24 mouse cellular contexts compared by ENCODE assay signal in genomic region chr1:78624352-78624751, GRCm38 (mm10).
"Had no signal": no experiment of that assay in that cellular context is flagged by ENCODE, and none has a peak within 500 bp of the region (broad histone marks: within the 10 kb centered on the region; RNA-seq: fewer than 3 reads in every experiment).

No protein-coding gene starts in this region.

- H3K4me1 ChIP-seq: heart, embryonic 13.5 days; heart, embryonic 15.5 days; hindbrain, embryonic 10.5 days; hindbrain, embryonic 12.5 days; limb, embryonic 13.5 days; limb, embryonic 15.5 days; liver, embryonic 12.5 days had no signal

- ATAC-seq: hindbrain, embryonic 16.5 days; inflammation-experienced regulatory T-cells, adult 6 months; liver, embryonic 12.5 days had no signal

- H3K27me3 ChIP-seq: heart, embryonic 13.5 days; heart, embryonic 15.5 days; hindbrain, embryonic 12.5 days; limb, embryonic 13.5 days; limb, embryonic 15.5 days; liver, embryonic 12.5 days had no signal

- H3K36me3 ChIP-seq: heart, embryonic 13.5 days; heart, embryonic 15.5 days; hindbrain, embryonic 10.5 days; hindbrain, embryonic 12.5 days; limb, embryonic 13.5 days; limb, embryonic 15.5 days; liver, embryonic 12.5 days had no signal

- H3K9me3 ChIP-seq: heart, embryonic 13.5 days; heart, embryonic 15.5 days; hindbrain, embryonic 10.5 days; hindbrain, embryonic 12.5 days; limb, embryonic 13.5 days; limb, embryonic 15.5 days; liver, embryonic 12.5 days had no signal

- H3K27ac ChIP-seq: gastrocnemius, adult 2 months; heart, adult 2 months; heart, embryonic 13.5 days; heart, embryonic 15.5 days; hindbrain, embryonic 10.5 days; hindbrain, embryonic 12.5 days; hindbrain, embryonic 14.5 days; layer of hippocampus, adult 2 months; limb, embryonic 13.5 days; limb, embryonic 15.5 days; liver, embryonic 12.5 days; liver, embryonic 14.5 days had no signal

- H3K4me2 ChIP-seq: heart, embryonic 11.5 days; heart, embryonic 13.5 days; heart, embryonic 15.5 days; hindbrain, embryonic 12.5 days; hindbrain, embryonic 14.5 days; limb, embryonic 13.5 days; limb, embryonic 15.5 days; liver, embryonic 12.5 days had no signal

- H3K4me3 ChIP-seq: gastrocnemius, adult 2 months; heart, adult 2 months; heart, embryonic 13.5 days; heart, embryonic 15.5 days; hindbrain, embryonic 10.5 days; hindbrain, embryonic 12.5 days; layer of hippocampus, adult 2 months; limb, embryonic 13.5 days; limb, embryonic 15.5 days; liver, embryonic 12.5 days had no signal

- H3K9ac ChIP-seq: heart, embryonic 13.5 days; heart, embryonic 15.5 days; hindbrain, embryonic 12.5 days; hindbrain, embryonic 14.5 days; limb, embryonic 13.5 days; limb, embryonic 15.5 days; liver, embryonic 12.5 days; liver, embryonic 14.5 days had no signal

- DNase-seq: gastrocnemius, adult 2 months; gastrocnemius, postnatal 10 days; gastrocnemius, postnatal 25 days; heart, adult 2 months; heart, postnatal 4 days; kidney, adult 18-20 months; kidney, adult 8-10 months; kidney, postnatal 10 days; kidney, postnatal 25 days; kidney, postnatal 4 days; left cerebral cortex, postnatal 4 days had no signal
